Mouse (Mus musculus): ENCODE measurements around the gene Gm20696.

GRCm38 (mm10) chr6:99433006-99433405, 233.6 kb downstream of the Gm20696 start:
- TF ChIP-seq CTCF (IDR thresholded peaks at IDR 0.05; ENCODE audit: low read depth) = no peak
- no peak for TF ChIP-seq EP300 (optimal IDR thresholded peaks at IDR 0.05)
